Mouse (Mus musculus): Measurements from ENCODE around the gene Gm10324. TPM values are rescaled to one million over a fixed set of nuclear protein-coding genes. Genes with fewer than 3 reads are reported as not detected.
"Not testable (repeated sequence)": the region's sequence is repeated elsewhere in the genome, so short reads cannot be mapped to it uniquely, and the experiment has no call there.

Gm10324 gene
- not detected for total RNA-seq (2021)
- long read RNA-seq, experiment 1 = 0 reads
- long read RNA-seq, experiment 2 = 0 reads

- DNase-seq (ENCODE audit: low spot score in 2 of 2) = not testable (repeated sequence)
Measured at GRCm38 (mm10) chr13:66119247-66119646, at the start of gene Gm10324. Gene Gm10324, plus strand, starts transcription at chr13:66119547.

Other genes starting within 250 kb of the Gm10324 start
- gene Gm10772, start 108.0 kb downstream of the Gm10324 start, total RNA-seq (2021) = not detected

Measured in adrenal gland, postnatal 4 days (tissue).